Mouse (Mus musculus) heart, embryonic 11.5 days (tissue): ENCODE results near the gene Gns. TPM values are rescaled to one million over a fixed set of nuclear protein-coding genes. Genes with fewer than 3 reads are reported as not detected.

Experiments used
- ATAC-seq: fragments of 200-750 bp; cut with Nextera tagmentation; replicated peaks from 2 replicates; pipeline ENCODE4 v1.8.0; 2017; ENCODE audit warnings: moderate library complexity; ENCODE audit not compliant: insufficient number of reproducible peaks, low FRiP score, low TSS enrichment
- H3K27ac ChIP-seq: fragments of 300-500 bp; sonication (generic); 2 replicates; pipeline ENCODE4 v1.5.1; 2014; ENCODE audit warnings: mild to moderate bottlenecking, low read depth, low read length
- H3K27me3 ChIP-seq: fragments of 300-500 bp; sonication (generic); 2 replicates; pipeline ENCODE4 v1.6.1; 2014; ENCODE audit warnings: mild to moderate bottlenecking, low read length, mixed read lengths; ENCODE audit not compliant: control insufficient read depth, insufficient read depth
- H3K36me3 ChIP-seq: fragments of 300-500 bp; sonication (generic); 2 replicates; pipeline ENCODE4 v1.6.1; 2014; ENCODE audit warnings: mild to moderate bottlenecking, low read length, moderate library complexity, mixed read lengths; ENCODE audit not compliant: control insufficient read depth, insufficient read depth
- H3K4me1 ChIP-seq: fragments of 300-500 bp; sonication (generic); 2 replicates; pipeline ENCODE4 v1.6.1; 2014; ENCODE audit warnings: low read length; ENCODE audit not compliant: control insufficient read depth, insufficient read depth
- H3K4me2 ChIP-seq: fragments of 300-500 bp; sonication (generic); 2 replicates; pipeline ENCODE4 v1.6.1; 2014; ENCODE audit warnings: mild to moderate bottlenecking, moderate library complexity
- H3K4me3 ChIP-seq: fragments of 300-500 bp; sonication (generic); 2 replicates; pipeline ENCODE4 v1.5.1; 2014; ENCODE audit warnings: low read depth, low read length
- H3K9ac ChIP-seq: fragments of 300-500 bp; sonication (generic); 2 replicates; pipeline ENCODE4 v1.6.1; 2014; ENCODE audit warnings: mild to moderate bottlenecking, low read depth, low read length, moderate library complexity
- H3K9me3 ChIP-seq: fragments of 300-500 bp; sonication (generic); replicated peaks from 2 replicates; pipeline ENCODE4 v1.6.1; 2016; ENCODE audit warnings: low read length; ENCODE audit not compliant: control insufficient read depth
- WGBS: fragments of 180-500 bp; shearing (Covaris S2); extraction: QIAGEN DNeasy Blood & Tissue Kit; methylation state at CpG from one replicate; pipeline ENCODE4 v1.1.7; 2014; ENCODE audit not compliant: insufficient replicate concordance; 5-methylcytosine and 5-hydroxymethylcytosine counted together
- polyA plus RNA-seq: library from polyadenylated mRNA; unstranded; fragments of >200 nt; fragmentation: Nextera tagmentation; extraction: Ambion mirVana; gene quantifications from 2 replicates; pipeline ENCODE4 v1.2.1, GENCODE M21; 2014

The Gns gene
- polyA plus RNA-seq, 1 experiment from 2014 or later, result 33.6 TPM

GRCm38 (mm10) chr10:121403104-121403503 lies 38.2 kb downstream of the Gns start:
- Histone ChIP-seq H3K4me1 (no peaks in the 10 kb centered on the region), H3K27me3 (no peaks in the 10 kb centered on the region), H3K9me3 (no peaks in the 10 kb centered on the region), H3K36me3 (no peaks in the 10 kb centered on the region), H3K9ac (no peak overlapping the region), H3K4me2 (no peak overlapping the region), H3K4me3 (no peak overlapping the region), H3K27ac (no peak overlapping the region)
- WGBS, result 50% methylated on average over 9 of the region's 9 CpGs
- ATAC-seq, result 0 out of 2 replicates have a peak, but pooled peaks have one; percentile 26

GRCm38 (mm10) chr10:121403946-121404345 lies 39.1 kb downstream of the Gns start:
- Histone ChIP-seq H3K36me3 (no peaks in the 10 kb centered on the region), H3K9ac (no peak overlapping the region), H3K4me1 (no peaks in the 10 kb centered on the region), H3K27me3 (no peaks in the 10 kb centered on the region), H3K4me3 (no peak overlapping the region), H3K4me2 (no peak overlapping the region), H3K9me3 (no peaks in the 10 kb centered on the region), H3K27ac (no peak overlapping the region)
- WGBS, result 66% methylated on average over 6 of the region's 9 CpGs
- no peak for ATAC-seq

- no peak for ATAC-seq
- no peak overlapping the region for H3K4me3 ChIP-seq
- H3K27ac ChIP-seq, result no peak overlapping the region
- H3K36me3 ChIP-seq, result peaks cover 12% of the 10 kb centered on the region
- 70% methylated on average over 7 of the region's 7 CpGs for WGBS
- H3K4me2 ChIP-seq, result no peak overlapping the region
- no peaks in the 10 kb centered on the region for H3K4me1 ChIP-seq
- H3K27me3 ChIP-seq, result no peaks in the 10 kb centered on the region
- H3K9ac ChIP-seq, result no peak overlapping the region
- no peaks in the 10 kb centered on the region for H3K9me3 ChIP-seq
Observed at GRCm38 (mm10) chr10:121409717-121410116, 44.8 kb downstream of the Gns start.

GRCm38 (mm10) chr10:121411721-121412455 lies 47.0 kb downstream of the Gns start:
- Histone ChIP-seq H3K27me3 (no peaks in the 10 kb centered on the region), H3K27ac (no peak overlapping the region), H3K4me3 (no peak overlapping the region), H3K4me2 (no peak overlapping the region), H3K36me3 (peaks cover 16% of the 10 kb centered on the region), H3K9ac (no peak overlapping the region), H3K4me1 (no peaks in the 10 kb centered on the region), H3K9me3 (no peaks in the 10 kb centered on the region)
- 71% methylated on average over 11 of the region's 11 CpGs for WGBS
- ATAC-seq, result no peak

GRCm38 (mm10) chr10:121412824-121413223 lies 47.9 kb downstream of the Gns start:
- WGBS, result 91% methylated on average over 17 of the region's 17 CpGs
- no peak overlapping the region for H3K9ac ChIP-seq

GRCm38 (mm10) chr10:121414127-121414526 lies 49.2 kb downstream of the Gns start:
- Histone ChIP-seq H3K4me3 (no peak overlapping the region), H3K36me3 (peaks cover 16% of the 10 kb centered on the region), H3K9me3 (no peaks in the 10 kb centered on the region), H3K9ac (no peak overlapping the region), H3K4me2 (no peak overlapping the region), H3K27me3 (no peaks in the 10 kb centered on the region), H3K27ac (no peak overlapping the region), H3K4me1 (no peaks in the 10 kb centered on the region; the same call in 1 of the 2 replicates)
- no peak for ATAC-seq
- WGBS, result 87% methylated on average over 13 of the region's 13 CpGs

More at GRCm38 (mm10) chr10:121412824-121413223, 47.9 kb downstream of the Gns start:
- H3K4me2 ChIP-seq, result no peak overlapping the region
- H3K27me3 ChIP-seq, result no peaks in the 10 kb centered on the region
- H3K4me1 ChIP-seq, result no peaks in the 10 kb centered on the region
- peaks cover 16% of the 10 kb centered on the region for H3K36me3 ChIP-seq
- H3K9me3 ChIP-seq, result no peaks in the 10 kb centered on the region
- H3K4me3 ChIP-seq, result no peak overlapping the region
- H3K27ac ChIP-seq, result no peak overlapping the region
- no peak for ATAC-seq

- no peak for ATAC-seq
- H3K36me3 ChIP-seq, result peaks cover 8% of the 10 kb centered on the region
- H3K4me2 ChIP-seq, result no peak overlapping the region
- no peak overlapping the region for H3K4me3 ChIP-seq
- no peak overlapping the region for H3K9ac ChIP-seq
- H3K27ac ChIP-seq, result no peak overlapping the region
- H3K27me3 ChIP-seq, result no peaks in the 10 kb centered on the region
- no peaks in the 10 kb centered on the region for H3K9me3 ChIP-seq
- WGBS, result 85% methylated on average over 14 of the region's 14 CpGs
- peaks cover 40% of the 10 kb centered on the region for H3K4me1 ChIP-seq
Observed at GRCm38 (mm10) chr10:121418835-121419234, 53.9 kb downstream of the Gns start.

GRCm38 (mm10) chr10:121419640-121420470 lies 55.0 kb downstream of the Gns start:
- H3K27ac ChIP-seq, result no peak overlapping the region
- 49% methylated on average over 22 of the region's 22 CpGs for WGBS
- ATAC-seq, result no peak; the same call in 1 of the 2 replicates

More at GRCm38 (mm10) chr10:121419640-121420470, 55.0 kb downstream of the Gns start:
- Histone ChIP-seq H3K4me2 (no peak overlapping the region), H3K36me3 (peaks cover 3% of the 10 kb centered on the region; the same call in 1 of the 2 replicates), H3K4me3 (no peak overlapping the region), H3K9me3 (no peaks in the 10 kb centered on the region), H3K27me3 (no peaks in the 10 kb centered on the region), H3K4me1 (peaks cover 46% of the 10 kb centered on the region), H3K9ac (no peak overlapping the region)
